Mouse (Mus musculus) A20 (cell line): ENCODE data around the gene Hoxd11.

Experiments used
- DNase-seq: peaks from one replicate; pipeline ENCODE4 v3.0.0-alpha.2; 2011; ENCODE audit warnings: low read depth, low spot score

Hoxd11 gene

DNA sequence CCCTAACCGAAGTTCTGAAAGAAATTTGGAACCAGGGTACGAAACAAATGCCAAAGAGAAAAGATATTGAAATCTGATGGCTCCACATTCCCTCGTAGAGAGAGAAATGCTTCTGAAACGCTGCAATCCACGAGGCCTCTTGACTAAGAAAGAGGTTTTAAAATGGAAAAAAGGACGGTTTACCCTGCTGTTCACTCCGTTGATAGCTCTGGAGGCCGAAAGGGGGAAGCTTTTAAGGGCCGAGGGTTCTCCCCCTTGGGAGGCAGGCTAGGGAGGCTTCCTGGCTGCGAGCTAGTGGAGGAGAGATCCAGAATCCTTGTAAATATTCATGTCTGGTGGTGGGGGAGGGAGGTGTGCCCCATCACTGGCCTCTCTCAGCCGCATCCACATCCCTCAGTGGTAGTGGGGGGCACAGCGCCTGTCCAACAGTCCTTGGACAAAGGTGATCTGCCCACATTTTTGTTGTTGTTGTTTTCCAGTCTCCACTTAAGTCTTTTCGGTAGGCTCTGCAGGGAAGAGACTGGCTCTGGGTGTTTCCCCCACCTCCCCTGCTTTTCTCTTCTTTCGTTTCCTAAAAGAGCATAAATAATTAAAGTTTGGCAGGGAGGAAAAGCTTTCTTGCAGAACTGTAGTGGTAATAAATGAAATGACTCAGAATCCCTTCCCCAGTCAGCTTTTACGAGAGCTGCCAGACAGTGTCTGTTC, at the start of gene Hoxd11:
TSS of gene Hoxd11 (plus strand) at position 667 of the 705 bp plus-strand sequence.
- no peak for DNase-seq

DNA sequence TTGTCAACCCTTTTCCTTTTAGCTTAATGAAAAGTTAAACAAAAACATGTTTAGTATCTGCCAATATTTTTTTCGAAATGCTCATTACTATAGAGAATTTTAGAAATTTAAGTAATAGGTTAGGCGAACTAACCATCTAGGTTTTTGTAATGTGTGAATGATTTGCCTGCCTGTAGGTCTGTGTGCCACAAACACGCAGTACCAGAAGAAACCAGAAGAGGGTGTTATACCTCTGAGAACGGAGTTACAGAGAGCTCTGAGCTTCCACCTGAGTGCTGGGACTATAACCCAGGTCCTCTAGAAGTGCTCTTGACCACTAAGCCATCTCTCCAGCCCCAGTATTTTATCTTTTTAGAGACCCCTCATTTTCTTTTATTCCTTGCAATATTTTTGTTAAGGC, 43.9 kb upstream of the Hoxd11 start:
- DNase-seq: peak; percentile 13

DNA sequence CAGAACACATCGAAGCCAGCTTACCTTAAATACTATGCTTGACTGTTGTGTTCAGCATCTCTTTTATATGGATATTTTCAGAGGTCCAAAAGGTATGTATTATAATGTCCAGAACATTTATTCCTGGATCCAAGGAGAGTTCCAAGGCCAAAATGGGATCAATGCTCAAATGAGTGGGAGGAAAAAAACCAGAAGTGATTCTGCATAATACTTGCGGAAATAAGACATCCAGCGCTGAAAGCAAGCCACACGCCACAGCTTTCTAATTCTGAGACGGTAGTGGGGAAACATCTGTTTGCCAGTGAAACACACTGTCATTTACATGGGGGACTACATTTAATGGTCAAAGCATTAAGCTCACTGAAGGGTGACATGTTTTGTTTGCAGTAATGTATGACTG, 36.9 kb upstream of the Hoxd11 start:
- DNase-seq: peak; percentile 68

DNA sequence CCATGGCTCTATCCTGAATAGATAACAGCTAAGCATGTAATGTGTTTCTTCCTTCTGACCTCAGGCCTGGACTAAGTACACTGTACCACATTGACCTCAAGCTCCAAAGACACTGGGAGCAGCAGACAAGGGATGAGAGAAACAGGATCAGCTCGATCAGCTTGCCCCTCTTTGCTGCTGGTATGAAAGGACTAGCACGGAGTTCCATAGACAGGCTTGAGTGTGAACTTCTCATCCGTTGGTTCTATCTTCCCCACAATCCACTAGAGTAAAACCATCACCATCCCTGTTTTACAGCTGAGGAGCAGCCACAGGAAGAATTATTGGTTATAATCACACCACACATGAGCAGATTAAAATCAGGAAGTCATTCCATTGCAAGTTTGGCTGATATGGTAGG, 33.7 kb upstream of the Hoxd11 start:
- no peak for DNase-seq

DNA sequence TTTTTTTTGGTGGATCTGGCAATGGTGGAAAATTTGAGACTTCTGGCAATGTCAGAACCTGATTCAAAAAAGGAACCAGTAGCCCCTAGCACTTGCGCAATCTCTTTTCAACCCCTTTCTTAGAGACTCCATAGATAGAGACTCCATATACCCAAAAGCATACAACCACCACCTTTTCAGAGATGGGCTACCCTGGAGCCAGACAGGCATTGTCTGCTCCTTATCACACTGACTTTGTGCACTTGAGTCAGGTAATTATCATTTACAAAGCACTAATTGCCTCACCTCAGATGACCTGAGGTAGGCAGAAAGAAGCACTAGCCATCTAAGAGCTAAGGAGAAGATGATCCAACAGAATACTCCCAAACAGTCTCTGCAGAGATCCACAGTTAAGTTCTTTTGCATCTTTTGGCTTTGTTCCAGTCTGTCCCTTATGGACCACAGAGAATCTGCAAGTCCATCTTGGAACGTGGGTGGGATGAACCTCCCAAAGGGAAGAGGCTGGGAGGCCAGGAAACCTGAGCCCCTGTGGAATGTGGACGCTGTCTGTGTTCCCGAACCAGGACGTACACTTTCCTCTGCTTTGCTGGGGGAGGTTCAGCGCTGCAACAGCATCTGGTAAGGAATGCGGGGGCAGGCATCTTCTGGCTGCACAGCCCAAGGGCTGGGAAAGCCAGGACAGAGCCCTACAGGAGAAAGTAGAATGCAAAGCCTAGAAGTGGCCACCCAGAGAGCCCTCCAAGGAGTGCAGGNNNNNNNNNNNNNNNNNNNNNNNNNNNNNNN, 32.1 kb upstream of the Hoxd11 start:
- DNase-seq: no peak

DNA sequence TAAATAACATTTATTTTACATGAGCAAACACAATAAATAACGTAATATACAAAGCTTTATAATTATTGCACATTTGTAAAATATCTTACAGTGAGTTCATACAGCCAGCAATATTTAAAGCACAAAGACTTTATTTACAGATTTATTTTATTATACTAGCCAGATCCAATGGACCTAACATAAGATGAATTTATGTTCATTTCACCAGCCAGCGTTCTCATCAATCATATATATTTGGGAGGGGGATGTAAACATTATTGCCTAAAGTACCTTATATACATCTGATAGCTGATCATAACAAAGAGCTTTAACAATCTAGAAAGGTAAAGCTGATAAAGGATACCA, 26.4 kb upstream of the Hoxd11 start:
- no peak for DNase-seq

DNA sequence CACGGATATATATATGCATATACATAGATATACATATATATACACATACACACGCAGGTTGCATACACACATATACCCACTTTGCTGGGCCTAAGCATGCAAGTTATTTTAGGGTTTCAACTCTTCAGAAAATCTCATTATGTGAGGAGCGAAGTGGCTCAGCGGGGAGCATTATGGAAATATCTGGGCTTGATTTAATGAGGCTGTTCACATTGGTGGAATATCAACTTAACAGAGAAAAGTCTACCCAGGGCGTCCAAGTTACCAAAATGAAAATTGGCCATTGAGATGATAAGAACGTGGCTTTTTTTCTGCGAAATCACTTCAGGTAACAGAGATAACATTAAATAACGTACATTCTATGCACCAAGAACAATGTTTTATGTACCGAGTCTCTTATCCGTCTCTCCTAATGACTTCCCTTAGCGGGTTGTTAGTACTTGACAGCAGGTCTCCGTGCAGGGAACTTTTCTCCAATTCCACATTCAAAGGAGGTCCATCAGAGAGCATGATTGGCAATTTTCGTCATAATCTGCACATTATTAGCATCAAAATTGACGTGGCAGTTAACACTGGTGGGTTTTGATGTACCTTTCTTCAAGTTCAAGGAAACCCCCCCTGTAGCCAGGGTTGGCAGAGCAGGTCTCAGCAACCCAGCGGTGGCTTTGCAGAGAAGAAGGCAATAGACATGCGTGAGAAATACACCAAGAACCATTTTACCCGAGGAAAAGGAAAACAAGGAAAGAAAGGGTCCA, 25.4 kb upstream of the Hoxd11 start:
- no peak for DNase-seq

DNA sequence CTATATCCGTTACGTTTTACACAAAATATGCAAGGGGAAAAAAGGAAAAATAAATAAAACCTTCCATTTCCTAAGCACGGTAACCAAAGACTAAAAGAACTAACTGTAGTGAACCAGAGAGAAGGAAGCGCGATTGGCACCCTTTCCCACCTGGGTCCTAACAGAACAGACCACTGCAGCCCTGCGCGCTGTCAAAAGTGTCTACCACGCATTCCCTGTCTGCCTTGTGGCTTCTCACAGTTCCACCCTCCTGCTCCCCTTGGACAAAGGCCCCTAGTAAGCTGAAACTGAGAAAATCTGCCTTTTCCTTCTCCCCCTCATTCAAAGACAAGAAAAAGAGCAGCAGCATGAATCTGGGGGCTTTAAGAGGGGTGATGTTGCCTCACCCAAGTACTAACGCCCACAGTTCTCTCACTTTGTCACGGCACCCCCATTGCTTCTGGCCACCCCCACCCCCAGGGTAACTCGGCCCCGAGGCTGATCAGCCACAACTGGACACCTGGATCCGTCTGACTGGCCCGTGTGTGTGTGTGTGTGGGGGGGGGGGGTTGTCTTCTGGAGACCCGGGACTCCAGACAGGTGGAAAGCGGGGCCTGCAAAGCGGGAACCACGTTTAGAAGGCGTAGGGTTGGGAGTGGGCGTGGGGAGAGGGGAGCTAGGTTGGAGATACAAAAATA, 24.5 kb upstream of the Hoxd11 start:
- DNase-seq: no peak

DNA sequence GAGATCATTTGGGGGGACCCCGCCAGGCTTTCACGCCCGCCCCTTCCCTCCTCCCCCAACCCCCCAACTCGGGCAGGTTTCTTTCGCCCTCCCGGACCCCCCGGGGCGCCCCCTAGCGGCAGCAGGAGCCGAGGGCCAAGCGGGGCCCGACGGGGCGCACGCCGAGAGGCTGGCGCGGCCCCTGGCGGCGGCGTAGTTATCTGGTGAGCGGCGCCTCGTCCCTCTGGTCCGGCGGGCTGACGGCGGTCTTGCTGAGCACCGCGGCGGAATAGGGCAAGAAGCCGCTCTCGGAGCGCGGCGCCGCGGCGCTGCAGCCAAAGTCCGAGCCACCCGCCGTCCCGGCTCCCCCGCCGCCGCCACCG, 24.0 kb upstream of the Hoxd11 start:
- no peak for DNase-seq

DNA sequence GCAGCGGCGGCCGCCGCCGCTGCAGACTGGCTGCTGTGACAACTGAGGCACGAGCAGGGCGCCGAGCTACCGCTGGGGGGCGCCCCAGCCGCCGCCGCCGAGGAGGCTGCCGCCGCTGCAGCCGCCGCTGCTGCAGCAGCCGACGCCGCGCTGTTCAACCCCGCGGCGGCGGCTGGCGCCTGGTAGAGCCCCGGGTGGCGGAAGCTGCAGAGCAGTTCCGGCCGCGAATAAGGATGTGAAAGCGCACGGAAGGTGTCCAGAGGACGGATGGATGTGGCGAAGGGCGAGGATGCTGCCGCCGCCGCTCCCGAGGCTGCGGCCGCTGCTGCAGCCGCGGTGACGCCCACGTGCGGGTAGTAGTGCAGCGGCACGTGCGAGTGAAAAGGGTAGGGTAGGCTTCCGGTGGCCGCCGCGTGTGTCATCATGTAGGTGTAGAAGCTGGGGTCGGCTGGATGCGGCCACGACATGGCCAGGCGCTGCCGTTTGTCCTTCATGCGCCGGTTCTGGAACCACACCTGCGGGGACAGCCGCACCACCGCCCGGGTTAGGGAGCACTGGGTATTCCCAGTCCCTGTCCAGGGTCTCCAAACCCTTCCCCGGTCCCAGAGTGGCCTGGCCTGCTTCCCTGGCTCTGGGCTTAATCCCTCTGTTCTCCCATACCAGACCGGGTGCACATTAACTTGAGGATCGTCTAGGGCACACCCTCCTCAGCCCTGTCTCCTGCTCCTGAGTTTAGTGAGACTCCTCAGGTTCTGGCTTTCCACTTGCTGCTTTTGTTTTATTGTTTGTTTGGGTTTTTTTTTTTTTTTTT, 23.3 kb upstream of the Hoxd11 start:
- DNase-seq: no peak

DNA sequence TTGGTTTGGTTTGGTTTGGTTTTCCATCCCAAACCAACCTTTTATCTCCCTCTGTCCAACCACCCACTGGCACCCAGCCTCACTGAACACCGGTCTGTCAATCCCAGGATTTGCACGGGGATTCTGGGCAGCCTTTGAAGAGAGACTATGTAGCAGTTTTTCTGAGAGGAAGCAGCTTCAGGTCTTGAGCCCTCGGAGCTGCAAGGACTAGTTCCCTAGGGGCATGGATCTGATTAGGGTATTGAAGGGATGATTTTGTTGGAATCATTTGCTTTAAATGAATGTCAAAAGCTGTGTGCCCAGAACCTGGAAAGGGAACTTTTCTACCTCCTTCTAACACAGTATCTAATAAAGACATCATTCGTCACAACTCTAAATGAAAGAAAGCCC, 22.7 kb upstream of the Hoxd11 start:
- DNase-seq: no peak

DNA sequence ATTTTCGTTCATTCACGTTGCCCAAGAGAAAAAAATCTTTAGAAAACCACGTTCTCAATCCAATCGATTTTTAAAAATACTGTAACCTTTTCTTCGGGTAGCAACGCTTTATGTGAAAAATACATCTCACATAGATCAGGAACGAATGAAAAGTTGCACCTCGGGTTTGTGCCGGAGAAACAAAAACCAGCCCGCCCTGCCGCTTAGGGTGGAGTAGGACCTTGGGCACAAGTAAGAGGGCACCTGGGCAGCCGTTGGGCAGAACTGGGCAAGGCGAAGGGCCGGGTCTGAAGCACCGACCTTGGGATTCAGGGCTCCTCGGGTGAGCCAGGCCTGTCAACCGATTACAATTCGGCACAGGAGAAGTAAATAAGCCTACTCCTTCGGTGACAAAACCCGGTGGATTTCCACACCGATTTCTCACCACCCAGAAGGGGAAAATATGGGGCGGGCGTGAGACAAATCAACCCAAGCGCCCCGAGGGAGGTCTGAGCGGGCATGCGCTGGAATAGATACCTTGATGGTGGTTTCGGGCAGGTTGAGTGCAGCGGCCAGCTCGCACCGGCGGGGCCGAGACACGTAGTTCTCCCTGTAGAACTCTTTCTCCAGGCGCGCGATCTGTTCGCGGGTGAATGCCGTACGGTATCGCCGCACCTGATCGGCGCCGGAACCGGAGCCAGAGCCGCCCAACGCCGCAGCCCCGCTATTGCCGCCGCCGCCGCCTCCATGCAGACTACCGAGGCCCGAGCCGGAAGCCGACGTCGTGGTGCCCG, 21.9 kb upstream of the Hoxd11 start:
- no peak for DNase-seq

DNA sequence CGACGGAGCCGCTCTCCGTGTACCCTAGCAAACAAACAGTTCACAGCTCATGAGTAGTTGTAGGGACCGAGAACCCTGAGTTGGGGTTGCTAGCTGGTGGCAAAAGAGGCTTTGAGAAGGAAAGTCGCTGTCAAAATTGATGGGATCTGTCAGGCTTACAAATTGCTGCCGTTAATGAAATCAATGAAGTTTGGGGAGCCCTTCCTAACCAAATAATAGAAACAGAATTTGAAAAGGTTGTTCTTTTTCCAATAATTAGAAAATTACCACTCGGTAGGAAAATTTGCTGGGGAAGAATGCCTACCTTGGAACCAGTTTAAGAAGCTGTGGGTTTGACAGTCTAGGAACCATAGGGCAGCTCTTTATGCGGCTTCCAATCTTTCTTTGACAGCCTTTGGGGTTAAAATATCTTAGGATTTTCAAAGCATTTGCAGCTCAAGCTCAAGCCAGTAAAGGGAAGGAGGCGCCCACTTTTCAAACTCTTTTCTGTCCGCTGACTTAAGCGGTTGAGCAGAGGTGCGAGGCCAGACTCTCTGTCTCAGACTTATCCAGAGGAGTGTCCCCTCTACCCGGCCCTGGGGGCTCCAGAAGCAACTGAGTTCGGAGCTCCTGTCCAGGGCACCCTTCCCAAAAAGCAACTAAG, 21.2 kb upstream of the Hoxd11 start:
- DNase-seq: no peak

DNA sequence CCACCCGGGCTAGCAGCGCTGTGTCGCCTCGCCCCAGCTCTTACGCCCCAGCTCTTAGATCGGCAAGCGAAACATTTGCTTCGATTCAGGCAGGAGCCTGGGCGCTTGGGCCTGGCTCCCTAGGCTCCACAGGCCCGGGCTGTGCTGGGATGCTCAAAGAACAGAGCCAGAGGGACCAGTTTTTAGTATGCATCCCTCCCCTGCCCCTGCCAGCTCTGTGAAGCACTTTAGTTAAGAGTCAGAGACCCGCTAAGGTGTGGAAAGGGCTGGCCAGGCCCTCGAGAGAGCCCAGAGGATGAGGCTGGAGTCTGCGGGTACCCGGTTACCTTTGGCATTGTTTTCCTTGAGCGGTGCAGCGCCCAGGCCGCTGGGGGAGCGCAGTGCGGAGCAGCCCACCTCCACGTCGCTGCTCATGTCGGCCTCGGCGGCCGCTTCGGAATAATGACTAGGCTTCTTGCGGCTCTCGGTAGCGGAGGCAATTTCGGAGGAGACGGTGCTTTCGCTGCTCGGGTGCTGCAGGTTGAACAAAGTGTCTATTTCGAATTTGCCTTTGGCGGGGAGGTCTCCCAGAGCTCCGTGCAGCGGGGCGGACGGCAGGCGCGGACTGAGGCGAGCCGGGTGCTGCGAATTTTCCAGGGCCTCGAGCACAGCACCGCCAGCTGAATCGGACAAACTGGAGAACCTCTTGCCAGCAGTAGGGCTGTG, 20.5 kb upstream of the Hoxd11 start:
- DNase-seq: no peak

DNA sequence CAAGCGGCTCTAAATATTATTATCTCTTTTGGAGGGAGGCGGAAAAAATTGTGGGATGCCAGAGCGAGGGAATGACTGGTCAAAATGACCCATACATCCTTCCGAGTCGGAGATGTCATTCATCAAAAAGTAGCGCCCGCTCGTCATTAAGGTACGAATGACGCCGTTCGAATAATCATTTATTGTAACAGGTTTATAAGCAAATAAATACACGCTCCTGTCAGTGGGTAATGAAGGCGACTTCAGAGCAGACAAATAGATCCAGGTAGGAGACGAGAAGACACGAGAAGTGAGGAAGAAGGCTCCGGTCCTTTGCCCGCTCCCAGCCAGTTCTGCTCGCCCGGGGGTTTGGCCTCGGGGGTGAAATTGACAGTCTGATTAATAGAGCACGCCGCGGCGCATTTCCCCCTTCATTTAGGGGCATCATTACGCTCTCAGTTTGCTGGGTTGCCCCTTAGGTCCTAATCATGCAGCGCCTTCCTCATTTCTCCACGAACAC, 19.8 kb upstream of the Hoxd11 start, which contains the start of gene Evx2:
TSS of gene Evx2 (minus strand) at position 51 of the 499 bp plus-strand sequence.
- DNase-seq: no peak

DNA sequence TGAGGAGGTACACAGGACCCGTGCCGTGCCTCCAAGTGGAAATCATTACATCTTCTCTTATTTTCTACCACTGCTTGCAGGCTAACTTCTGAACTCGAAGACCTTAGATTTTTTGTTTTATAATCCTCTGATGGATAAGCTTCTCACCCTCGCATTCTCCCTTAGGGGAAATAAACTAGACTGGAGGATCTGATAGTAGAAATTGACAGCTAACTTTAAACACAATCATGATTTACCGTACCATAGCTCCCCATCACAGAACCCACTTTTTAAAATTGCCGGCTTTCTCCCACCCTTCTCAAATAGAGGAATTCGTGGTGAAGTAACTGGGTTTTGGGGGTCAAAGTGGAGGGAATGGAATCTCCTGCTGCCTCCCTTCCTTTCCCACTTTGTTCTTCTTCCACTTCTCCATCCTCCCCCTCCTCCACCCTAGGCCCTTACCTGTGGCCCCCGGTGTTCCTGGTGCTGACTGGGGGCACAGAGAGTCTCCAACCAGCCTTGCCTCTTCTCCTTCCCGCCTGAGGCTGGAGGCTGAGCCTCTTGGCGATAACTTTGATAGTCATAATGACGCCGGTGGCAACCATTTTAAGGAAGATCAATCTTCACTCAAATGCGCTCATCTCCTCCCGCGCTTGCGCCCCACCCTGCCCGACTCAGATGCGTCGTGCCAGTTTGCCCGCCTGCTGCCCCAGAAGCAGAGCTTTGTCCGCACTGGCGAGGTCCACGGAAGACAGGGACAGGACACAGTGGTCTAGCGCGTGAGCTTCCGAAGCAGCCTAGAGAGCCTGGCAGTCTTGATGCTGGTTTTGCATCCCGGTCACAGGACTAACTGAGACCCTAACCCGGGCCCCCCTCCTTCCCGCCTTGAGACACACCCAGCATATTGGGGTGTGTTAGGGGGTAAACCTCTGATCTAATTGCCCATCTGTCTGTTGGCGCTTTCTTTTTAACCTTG, 18.7 kb upstream of the Hoxd11 start:
- no peak for DNase-seq

DNA sequence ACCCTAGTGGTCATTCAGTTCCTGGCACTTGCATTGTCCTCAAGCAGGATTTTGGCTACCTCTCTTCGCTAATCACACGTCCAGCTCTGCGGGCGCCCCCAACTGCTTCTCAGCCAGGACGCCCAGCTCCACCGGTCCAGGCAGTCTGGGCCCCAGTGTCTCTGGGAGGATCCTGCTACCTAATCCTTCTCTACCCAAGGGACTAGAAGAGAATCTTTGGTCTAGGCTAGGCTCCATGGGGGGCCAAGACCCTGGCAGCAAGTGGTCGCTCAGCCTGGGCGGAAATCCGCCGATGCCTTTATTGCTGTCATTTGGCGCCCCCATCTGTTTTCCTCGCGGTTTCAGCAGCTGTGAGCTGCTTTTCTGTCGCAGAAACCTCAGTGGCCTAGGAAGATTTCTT, 17.7 kb upstream of the Hoxd11 start:
- no peak for DNase-seq
